Mouse (Mus musculus): ENCODE results near the gene 2310061N02Rik. TPM values are rescaled to one million over a fixed set of nuclear protein-coding genes. Genes with fewer than 3 reads are reported as not detected.

Gene 2310061N02Rik
- total RNA-seq, 1 experiment, result not detected

DNA sequence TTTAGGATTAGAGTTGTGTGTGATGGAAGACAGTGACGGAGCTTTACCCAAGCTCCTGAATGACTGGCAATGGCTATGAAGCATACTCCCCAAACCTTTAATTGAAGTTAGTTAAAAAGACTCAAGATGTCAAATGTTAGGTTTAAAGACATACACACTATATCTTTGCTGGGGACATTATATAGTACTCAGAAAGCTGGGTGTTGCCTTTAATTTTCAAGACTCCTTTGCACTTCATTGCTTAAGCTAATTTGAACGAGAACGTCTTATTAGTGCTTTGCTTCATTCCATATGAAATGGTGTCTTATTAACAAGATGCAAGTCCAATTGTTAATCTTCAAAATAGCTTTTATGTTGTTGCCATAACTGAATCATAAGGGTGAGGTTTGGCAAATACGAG, 36.2 kb downstream of the 2310061N02Rik start, which contains the start of gene Krtap27-1:
Gene Krtap27-1 (minus strand): TSS at position 101 of the 400 bp plus-strand sequence.
- no peaks in the 10 kb centered on the region for H3K36me3 ChIP-seq (ENCODE audit: control insufficient read depth, insufficient read depth, low read length, poor library complexity, severe bottlenecking)

DNA sequence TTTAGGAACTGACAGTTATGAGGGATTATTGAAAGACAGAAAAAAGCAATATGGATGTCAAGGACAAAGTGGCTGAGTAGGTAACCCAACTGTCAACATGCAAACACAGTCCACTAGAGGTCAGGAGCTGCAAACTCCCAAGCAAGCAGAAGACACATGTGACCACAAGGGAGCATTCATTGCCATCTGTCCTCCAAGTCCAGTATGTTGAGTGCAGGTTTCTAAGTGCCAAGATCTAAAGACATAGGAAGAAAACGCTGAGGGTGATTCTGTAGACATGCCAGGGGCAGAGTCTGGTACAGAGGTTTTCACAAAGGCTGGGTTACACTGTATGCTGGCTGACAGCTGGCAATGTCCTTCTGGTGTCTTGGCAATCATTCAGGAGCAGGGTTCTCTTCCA, 50.3 kb downstream of the 2310061N02Rik start:
- in situ Hi-C loops (cut with MboI; ENCODE audit: low sequenced_read_pairs in 2 of 2, unreplicated experiment in 2 of 2), result no loop called here
- no peaks in the 10 kb centered on the region for H3K9me3 ChIP-seq (ENCODE audit: control insufficient read depth, insufficient read depth, low read depth, low read length)
- no peak overlapping the region for H3K9ac ChIP-seq (ENCODE audit: insufficient read depth, low read depth, low read length, poor library complexity, severe bottlenecking)
- no peak for DNase-seq (ENCODE audit: low read depth, low spot score)
- TF ChIP-seq ZNF384 (IDR thresholded peaks at IDR 0.05; ENCODE audit: low read depth, low read length), result no peak
- no peak for TF ChIP-seq MAFK (IDR thresholded peaks at IDR 0.05; ENCODE audit: insufficient read depth, low read depth, low read length)
- no peaks in the 10 kb centered on the region for H3K4me1 ChIP-seq (ENCODE audit: control insufficient read depth in 2 of 2, insufficient read depth in 2 of 2, low read length in 2 of 2, poor library complexity in 1 of 2)
- no peak overlapping the region for H3K27ac ChIP-seq (ENCODE audit: insufficient read depth, low read depth, low read length, poor library complexity, severe bottlenecking)
- no peaks in the 10 kb centered on the region for H3K36me3 ChIP-seq (ENCODE audit: control insufficient read depth, insufficient read depth, low read length, poor library complexity, severe bottlenecking)
- H3K4me3 ChIP-seq (ENCODE audit: insufficient read depth in 1 of 2, low read depth in 1 of 2, low read length in 2 of 2, poor library complexity in 1 of 2, severe bottlenecking in 1 of 2), result no peak overlapping the region

More for the DNA sequence above, 36.2 kb downstream of the 2310061N02Rik start, which contains the start of gene Krtap27-1:
- Histone ChIP-seq H3K4me1 (ENCODE audit: control insufficient read depth in 2 of 2, insufficient read depth in 2 of 2, low read length in 2 of 2, poor library complexity in 1 of 2) (no peaks in the 10 kb centered on the region), H3K9ac (ENCODE audit: insufficient read depth, low read depth, low read length, poor library complexity, severe bottlenecking) (no peak within 1 kb of the TSS), H3K9me3 (ENCODE audit: control insufficient read depth, insufficient read depth, low read depth, low read length) (no peaks in the 10 kb centered on the region), H3K4me3 (ENCODE audit: insufficient read depth in 1 of 2, low read depth in 1 of 2, low read length in 2 of 2, poor library complexity in 1 of 2, severe bottlenecking in 1 of 2) (no peak within 1 kb of the TSS), H3K27ac (ENCODE audit: insufficient read depth, low read depth, low read length, poor library complexity, severe bottlenecking) (no peak within 1 kb of the TSS)
- no peak for DNase-seq (ENCODE audit: low read depth, low spot score)
- in situ Hi-C loops (cut with MboI; ENCODE audit: low sequenced_read_pairs in 2 of 2, unreplicated experiment in 2 of 2), result no loop called here
- TF ChIP-seq HCFC1 (IDR thresholded peaks at IDR 0.05; ENCODE audit: borderline replicate concordance, insufficient read depth, low read length) (no peak), ZNF384 (IDR thresholded peaks at IDR 0.05; ENCODE audit: low read depth, low read length) (no peak)

Other genes starting within 250 kb of the 2310061N02Rik start
- not detected in 2 replicates for gene Cldn17, start 201.0 kb downstream of the 2310061N02Rik start, total RNA-seq (2012; rRNA removed)
- 0.09 TPM in 1 of 2 replicates, not detected in the other for gene Cldn8, start 144.8 kb downstream of the 2310061N02Rik start, total RNA-seq (2012; rRNA removed)
- not detected in 2 replicates for gene Krtap24-1, start 95.7 kb downstream of the 2310061N02Rik start, total RNA-seq (2012; rRNA removed)
- not detected in 2 replicates for gene 2310079G19Rik, start 80.3 kb downstream of the 2310061N02Rik start, total RNA-seq (2012; rRNA removed)
- gene Krtap26-1, start 60.2 kb downstream of the 2310061N02Rik start, total RNA-seq (2012; rRNA removed), result not detected in 2 replicates
- not detected in 2 replicates for gene Krtap27-1, start 36.3 kb downstream of the 2310061N02Rik start, total RNA-seq (2012; rRNA removed)
- not detected in 2 replicates for gene Krtap13-1, start 20.9 kb upstream of the 2310061N02Rik start, total RNA-seq (2012; rRNA removed)
- gene Krtap13, start 43.7 kb upstream of the 2310061N02Rik start, total RNA-seq (2012; rRNA removed), result not detected in 2 replicates
- gene 2310034C09Rik, start 50.9 kb upstream of the 2310061N02Rik start, total RNA-seq (2012; rRNA removed), result not detected in 2 replicates
- gene 2310057N15Rik, start 66.2 kb upstream of the 2310061N02Rik start, total RNA-seq (2012; rRNA removed), result not detected in 2 replicates
- not detected in 2 replicates for gene Gm5965, start 69.9 kb upstream of the 2310061N02Rik start, total RNA-seq (2012; rRNA removed)
- gene Gm20741, start 104.3 kb upstream of the 2310061N02Rik start, total RNA-seq (2012; rRNA removed), result not detected in 2 replicates
- gene Krtap15, start 112.3 kb upstream of the 2310061N02Rik start, total RNA-seq (2012; rRNA removed), result not detected in 2 replicates
- not detected in 2 replicates for gene Krtap14, start 118.2 kb upstream of the 2310061N02Rik start, total RNA-seq (2012; rRNA removed)
- gene Krtap19-1, start 161.4 kb upstream of the 2310061N02Rik start, total RNA-seq (2012; rRNA removed), result not detected in 2 replicates
- not detected in 2 replicates for gene Krtap19-2, start 166.3 kb upstream of the 2310061N02Rik start, total RNA-seq (2012; rRNA removed)
- gene Krtap19-3, start 170.1 kb upstream of the 2310061N02Rik start, total RNA-seq (2012; rRNA removed), result not detected in 2 replicates
- gene Krtap19-4, start 177.1 kb upstream of the 2310061N02Rik start, total RNA-seq (2012; rRNA removed), result not detected in 2 replicates
- not detected in 2 replicates for gene Krtap19-5, start 188.5 kb upstream of the 2310061N02Rik start, total RNA-seq (2012; rRNA removed)
- gene Krtap19-9b, start 224.3 kb upstream of the 2310061N02Rik start, total RNA-seq (2012; rRNA removed), result not detected in 2 replicates

All from ES-E14 (cell line).